Mouse (Mus musculus) adrenal gland (tissue): Measurements from ENCODE around the gene Ackr2.

ENCODE experiments used
- intact Hi-C: fragments of 180-260 bp; cut with DNase I; formaldehyde crosslinking; loops from one replicate; pipeline ENCODE4 v1.15.1; 2025

Ackr2 gene

DNA sequence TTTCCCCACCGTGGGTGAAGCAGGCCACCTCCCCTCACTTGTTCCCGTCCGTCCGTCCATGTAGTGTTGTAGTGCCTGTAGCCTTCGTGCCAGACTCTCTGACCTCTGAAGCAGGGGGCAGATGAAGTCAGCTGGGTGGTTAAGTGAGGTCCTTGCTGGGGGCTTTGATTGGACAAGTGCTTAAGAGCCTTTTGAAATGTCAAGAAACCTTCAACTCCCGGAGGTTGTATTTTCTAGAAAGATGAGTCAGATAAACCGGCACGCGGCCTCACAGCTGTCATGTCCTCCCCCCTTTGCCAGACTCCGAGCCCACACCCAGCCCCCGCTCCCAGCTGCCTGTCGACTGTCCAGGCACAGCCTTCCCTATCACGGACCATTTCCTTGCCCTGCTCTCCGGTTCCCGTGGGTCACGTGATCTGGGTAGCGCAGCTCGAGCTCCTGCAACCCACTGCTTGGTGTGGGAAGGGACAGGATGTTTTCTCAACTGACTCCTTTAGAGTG lies 7.7 kb upstream of the Ackr2 start:
- intact Hi-C loops: no loop called here

DNA sequence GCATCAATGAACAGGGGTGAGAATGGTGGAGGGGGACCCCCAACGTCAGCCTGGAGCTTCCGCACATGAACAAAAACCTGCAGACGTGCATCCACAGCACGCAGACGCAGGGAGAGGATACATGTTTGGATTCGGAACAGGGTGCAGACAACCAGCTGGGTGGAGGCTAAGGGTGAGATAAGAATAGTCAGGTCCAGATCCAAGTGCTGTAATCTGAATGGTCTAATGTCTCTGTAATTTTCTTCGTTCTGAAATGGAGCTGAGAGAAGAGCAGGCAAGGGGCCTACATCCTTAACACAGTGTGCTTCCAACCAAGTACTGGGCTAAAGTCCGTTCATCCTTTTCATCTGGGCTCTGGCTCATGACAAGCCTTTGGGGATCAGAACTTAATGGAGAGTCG lies 6.9 kb upstream of the Ackr2 start:
- intact Hi-C loops: no loop called here

DNA sequence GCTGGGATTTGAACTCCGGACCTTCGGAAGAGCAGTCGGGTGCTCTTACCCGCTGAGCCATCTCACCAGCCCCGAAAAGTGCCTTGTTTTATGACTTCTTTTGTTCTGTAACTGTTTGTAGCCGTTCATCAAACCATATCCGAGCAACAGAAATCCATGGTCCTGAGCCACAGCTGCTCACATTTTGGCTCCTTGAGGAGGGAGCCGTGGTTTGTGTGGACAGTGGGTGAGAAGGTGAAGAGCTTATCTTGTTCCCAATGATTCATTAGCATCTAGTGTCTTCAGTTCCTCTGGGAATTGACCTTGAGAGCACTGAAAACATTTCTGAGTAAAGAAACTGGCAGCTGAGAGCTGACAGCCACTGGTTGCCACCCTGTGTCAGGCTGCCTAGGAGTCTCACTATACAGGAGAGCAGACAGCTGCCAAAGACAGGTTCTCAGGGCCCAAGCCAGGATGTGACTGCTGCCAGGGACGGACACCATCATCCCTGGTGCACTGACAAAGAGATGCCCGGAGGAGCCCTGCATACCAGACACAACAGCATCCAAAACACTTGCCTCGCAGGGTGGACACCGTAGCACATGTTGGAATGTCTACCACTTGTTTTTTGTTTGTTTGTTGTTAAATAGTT lies 6.0 kb upstream of the Ackr2 start:
- intact Hi-C loops: no loop called here

DNA sequence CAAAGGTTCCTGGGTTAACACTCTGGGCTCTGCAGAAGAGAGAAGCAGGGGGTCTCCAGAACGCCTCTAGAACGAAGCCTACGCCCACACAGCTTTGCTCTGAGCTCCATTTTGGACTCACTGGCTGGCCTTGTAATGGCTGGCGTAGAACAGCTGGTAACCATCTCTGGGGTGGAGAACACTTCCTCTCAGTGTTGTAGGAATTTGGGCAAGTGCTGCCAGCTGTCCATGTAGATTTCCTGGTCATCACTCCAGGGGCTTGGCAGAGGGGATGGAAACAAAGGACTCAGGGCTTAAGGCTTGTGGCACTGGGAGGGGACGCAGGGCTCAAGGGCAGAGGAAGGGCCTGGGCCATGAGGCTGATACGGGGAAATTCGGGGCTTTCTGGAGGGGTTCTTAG lies 3.7 kb upstream of the Ackr2 start:
- intact Hi-C loops: no loop called here

DNA sequence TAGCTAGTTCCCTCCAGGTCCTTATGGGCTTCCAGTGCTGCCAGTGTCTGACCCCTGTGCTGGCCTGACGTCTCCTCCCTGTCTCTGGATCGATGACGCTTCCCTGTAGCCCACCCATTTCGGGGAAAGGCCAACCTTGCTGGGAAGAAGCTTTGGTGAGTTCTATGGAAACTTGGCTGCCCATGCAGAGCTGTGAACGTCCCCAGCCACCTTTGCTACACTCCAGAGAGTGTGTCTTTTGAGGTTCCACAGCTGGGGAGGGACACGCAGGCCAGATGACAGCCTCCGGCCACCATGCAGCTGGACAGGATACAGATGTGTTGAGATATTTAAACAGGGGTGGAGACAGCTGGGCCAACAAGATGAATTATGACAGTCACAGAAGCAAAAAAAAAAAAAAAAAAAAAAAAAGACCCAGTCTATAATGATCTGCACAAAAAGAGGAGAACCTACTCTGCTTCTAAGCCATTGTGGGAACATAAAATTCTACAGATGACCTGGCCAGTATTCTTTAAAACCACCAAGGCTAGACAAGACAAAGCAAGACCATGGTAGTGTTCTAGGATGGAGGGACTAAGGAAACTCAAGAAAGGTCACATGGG lies 2.7 kb upstream of the Ackr2 start:
- intact Hi-C loops: no loop called here

DNA sequence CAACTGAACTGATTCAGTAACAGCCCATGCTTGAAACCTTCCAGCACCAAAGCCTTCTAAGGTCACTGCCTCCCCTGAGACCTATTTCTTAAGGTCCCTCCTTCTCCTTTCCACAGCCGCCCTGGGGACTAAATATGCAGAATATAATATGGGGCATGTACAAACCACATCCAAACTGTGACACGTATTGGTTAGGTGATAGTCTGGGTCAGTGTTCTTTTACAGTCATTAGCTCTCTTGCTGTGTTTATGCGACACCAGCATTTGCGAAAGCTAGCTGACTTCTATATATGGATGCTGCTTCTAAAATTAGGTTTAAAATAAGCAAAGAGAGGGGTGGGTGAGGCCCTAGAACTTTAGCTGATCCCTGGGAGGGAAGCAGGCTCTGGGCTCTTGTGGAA lies 1.3 kb upstream of the Ackr2 start:
- intact Hi-C loops: no loop called here

DNA sequence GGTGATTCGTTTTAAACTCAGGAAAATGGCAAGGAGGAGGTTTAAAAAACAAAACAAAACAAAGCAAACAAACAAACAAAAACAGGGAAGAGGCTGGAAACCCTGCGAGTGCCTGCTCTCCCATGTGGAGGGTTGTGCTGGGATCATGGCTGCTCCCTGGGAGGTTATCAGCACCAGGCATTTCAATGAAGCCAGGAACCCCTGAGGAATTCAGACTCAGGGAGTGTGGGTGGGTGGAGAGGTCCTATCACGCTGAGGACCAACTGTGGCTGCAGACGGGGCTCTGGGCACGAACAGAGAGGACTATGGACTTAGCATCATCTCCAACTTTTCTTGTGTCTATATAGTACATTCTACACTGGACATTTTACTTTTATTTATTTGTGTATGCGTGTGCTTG lies 1.2 kb downstream of the Ackr2 start:
- intact Hi-C loops: no loop called here

DNA sequence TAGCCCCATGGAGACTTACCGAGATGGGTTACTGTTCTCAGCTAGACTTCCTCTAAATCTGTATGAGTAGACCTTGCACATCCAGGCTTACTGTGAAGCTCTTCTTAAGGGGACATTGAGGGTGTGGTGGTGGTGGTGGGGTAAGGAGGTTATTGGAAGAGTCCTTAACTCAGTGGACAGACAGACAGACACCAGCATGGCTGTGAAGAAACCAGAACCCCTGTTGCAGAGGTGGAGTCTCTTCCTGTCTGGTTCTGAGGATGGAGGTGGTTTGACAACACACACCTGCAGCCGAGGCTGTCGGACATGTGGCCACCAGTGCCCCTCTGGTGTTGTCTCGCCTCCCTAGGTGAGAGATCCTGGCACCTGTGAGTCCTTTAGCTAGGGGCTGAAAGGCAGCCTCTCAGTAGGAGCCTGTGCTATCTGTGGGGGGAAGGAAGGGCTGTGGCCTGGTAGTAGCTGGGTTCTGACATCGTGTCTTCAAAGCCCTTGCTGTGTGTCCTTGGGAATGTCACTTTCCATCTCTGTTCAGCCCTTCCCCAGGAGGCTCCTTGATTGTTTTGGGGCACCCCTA lies 2.2 kb downstream of the Ackr2 start:
- intact Hi-C loops: no loop called here

DNA sequence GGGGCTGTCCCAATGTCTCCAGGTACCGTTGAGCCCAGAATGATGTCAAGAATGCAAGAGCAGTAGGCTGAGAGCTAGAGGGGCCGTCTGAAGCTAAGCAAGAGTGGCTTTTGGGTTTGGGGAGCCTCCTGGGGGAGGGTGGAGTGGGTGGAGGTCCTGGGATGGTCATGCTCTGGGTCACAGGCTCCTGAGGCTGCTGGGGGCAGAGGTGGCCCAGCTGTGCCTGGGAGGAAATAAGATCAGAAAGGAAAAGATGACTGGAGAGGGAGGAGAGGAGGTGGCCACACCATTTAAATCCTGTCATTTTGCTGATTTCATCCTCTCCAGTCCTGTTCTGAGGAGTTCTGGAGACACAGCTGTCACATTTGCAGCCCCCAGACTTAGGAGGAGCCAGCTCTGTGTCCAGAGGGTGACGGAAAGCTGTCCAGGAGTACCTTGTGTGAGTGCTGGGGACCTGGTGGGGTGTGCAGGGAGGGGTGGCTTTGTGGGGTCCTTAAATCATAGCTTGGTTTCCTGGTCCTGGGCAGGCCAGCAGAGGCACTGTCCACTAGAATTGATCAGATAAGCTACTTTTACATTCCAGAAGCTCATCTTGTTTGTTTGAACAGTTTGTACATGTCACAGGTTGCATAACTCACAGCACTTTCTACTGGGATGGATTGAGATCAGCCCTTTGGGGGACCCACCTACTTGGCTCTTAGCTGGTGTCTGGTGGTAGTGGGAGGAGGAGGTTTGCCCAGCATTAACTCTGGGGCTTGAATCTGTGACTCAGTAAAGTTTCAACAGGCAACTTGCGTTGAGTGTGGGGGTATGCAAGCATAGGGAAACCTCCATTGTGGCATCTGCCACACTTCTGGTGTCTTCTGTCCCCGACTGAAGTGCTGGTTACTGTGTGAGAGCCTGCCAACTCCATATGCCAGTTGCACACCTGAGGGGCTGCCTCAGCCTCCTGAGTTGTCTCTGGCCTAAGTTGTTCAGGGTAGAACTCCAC lies 3.9 kb downstream of the Ackr2 start:
- intact Hi-C loops: no loop called here

DNA sequence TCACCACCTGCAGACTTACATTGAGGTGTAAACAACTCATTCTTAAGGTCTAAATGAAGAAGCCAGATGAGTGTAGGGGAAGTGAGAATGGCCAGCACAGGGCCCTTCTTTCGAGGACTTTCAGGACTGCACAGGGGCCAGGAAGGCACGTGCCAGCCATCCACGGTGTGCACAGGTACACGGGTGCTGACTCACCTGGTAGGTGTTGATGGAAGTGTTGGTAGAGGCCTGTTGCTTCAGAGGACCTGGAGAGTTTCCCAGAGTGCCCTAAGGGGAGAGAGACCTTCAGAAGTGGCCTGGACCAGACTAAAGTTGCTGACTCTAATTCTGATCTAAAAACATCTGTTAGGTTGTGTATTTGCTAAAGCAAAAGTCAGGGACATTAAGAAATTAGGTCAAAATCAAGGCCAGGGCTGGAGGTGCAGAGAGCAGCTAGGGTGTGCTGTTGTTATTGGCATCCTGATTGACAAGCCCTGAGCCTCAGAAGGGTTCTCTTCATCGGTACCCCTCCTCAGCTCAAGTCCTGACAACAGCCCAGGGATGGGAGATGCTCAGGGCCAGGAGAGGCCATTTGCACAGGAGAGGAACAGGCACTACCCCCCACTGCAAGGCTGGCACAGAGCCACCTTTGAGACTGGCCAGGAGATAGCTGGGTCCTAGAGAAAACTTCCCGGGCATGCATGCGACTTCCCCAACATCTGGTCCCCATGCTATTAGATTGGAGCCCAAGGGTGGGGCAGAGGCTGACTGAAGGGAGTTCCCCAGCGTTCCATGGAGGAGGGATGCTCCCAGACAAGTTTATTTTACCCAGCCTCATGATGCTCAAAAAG lies 5.5 kb downstream of the Ackr2 start:
- intact Hi-C loops: no loop called here

DNA sequence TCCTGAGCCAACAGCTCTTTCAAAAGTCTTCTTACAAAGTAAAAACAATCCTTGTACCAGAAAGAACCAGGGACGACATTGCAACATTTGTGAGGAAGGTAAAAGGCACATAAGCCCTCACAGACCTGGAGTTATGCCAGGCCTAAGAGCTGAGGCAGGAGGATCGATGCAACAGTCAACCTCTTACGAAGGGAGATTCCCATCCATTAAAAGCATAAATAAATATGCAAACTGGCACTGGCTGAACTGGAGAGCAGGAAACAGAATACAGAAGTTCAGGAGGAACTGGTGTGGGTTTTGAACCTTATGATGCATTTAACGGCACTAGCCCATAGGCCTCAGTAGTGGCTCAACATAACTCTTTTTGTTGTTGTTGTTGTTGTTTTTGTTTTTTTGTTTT lies 6.2 kb downstream of the Ackr2 start:
- intact Hi-C loops: no loop called here

DNA sequence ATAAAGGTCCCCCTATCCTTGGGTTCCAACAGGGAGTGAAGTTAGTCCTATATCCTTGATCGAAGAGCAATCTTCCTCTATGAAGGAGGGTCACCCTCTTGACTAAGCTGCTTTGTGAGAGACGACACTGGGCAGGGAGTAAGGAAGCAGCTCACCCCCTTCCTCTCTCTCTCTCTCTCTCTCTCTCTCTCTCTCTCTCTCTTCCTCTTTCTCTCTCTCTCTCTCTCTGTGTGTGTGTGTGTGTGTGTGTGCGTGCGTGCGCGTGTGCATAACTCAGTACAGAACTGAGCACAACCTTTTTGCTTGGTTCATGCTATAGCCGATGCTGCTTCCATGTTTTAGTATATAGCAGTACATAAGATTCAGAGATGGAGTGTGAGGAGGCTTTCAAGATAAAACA lies 6.8 kb downstream of the Ackr2 start:
- intact Hi-C loops: no loop called here

DNA sequence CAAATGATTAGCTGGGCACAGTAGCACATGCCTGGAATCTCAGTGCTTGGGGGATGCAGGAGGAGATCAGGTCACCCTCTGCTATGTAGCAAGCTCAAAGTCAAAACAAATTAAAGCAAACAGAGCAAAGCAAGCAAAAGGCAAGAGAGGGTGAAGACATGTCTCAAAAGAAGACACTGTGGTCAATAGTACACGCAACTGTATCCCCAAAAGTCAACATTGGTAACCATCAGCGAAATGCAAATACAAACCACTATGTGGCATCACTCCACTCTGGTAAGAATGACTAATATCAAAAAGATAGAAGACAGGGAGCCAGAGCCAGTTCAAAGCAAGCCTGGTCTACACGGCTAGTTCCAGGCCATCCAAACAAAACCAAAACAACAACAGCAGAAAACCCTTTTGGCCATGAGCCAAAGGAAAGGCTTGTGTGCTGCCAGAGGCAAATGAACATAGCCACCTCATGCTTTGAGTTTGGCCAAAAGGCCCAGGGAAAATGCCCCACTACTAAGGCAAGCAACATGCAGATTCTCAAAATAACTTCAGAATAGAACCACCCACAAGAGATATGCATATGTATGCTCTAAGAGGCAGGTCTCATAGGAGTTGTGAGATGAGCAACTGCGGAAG lies 7.5 kb downstream of the Ackr2 start:
- intact Hi-C loops: no loop called here

DNA sequence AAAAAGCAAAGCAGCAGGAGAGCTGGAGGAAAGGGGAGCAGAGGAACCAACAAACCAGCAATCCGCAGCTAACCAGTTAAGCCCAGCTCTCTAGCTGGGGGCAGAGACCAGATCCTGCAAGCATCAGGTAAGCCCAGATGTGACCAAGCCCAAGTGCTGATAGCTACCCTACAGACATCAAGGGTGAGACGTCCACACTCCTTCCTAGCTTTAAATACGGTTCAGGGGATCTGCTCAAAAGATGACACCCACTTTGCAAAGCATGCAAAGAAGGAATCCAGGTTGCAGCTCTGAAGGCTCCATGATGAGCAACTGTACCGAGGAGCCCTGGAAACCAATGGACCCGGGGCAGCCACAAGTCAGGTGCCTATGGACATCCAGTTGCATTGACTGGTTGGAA lies 8.3 kb downstream of the Ackr2 start:
- intact Hi-C loops: no loop called here

DNA sequence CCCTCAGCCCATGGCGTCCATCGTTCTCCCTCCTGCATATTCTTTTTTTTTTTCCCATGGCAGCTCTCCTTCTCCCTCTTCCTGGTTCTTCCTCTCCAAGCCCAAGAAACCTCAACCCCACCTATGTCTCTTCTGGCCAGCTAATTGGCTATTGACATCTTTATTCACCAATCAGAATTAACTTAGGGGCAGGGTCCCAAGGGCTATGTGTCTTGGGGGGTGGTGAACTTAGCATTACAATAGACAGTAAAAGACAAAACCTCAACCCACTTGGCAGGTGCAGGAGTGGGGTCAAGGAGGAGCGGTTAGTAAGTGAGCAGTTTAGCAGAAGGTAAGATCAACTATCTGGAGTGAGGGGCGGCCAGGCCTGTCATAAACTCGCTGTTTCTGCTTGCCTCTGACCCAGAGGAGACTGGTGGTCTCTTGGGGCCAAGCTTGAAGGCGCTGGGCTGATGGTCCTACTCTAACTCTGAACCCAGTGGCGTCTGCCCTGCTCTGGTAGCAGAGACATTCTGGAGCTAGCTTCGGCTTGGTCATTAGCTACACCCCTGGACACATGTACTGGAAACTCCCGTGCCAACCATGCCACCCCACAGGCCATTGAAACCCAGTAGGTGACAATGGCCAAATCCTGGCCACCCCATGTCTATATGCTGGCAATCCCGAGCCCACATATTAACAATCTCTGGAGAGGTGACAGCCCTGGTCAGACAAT lies 9.4 kb downstream of the Ackr2 start:
- intact Hi-C loops: no loop called here

DNA sequence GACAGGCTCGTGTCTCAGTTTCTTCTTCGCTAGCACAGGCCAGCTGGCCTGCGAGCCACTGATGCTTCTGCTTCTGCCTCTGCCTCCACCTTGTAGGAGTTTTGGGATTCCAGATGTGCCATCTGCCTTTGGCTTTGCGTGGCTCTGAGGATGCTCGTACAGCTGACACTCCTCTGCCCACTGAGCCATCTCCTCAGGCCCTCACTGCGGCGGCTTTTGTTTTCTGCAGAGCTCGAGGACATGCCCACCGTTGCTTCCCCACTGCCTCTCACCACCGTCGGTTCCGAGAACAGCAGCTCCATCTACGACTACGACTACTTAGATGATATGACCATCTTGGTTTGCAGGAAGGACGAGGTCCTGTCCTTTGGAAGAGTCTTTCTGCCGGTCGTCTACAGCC lies 10.2 kb downstream of the Ackr2 start:
- intact Hi-C loops: no loop called here

DNA sequence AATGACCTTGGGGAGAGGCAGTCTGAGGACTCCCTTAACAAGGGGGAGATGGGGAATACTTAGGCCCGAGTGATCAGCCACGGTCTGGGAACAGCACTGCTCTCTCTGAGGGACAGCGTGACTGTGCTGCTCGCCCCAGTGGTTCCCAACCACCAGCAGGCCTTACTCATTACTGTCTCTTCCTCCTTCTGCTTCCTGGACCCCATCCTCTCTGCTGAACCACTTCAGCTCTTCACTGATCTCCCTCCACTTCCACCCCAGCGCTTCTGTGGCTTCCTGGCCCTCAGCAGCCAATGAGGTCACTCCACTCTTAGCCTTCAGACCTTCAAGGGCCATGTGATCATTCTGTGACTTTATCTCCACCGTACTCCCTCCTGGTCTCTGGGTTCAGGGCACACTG lies 11.5 kb downstream of the Ackr2 start:
- intact Hi-C loops: no loop called here

DNA sequence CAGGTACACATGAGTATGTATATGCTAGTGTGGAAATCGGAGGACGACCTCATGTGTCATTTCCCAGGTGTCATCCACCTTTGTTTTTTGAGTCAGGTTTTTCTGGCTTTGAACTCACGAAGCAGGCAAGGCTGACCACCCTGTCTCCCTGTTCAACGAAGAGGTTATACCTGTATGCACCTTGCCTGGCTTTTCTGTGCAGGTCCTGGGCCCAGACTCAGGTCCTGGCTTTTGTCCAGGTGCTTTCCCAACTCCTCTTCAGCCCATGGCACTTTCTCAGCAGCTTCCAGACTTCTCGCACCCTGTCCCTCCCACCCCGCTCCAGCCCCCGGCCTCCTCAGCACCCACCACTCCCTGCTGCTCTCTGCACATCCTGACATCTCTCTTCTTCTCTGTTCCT lies 13.0 kb downstream of the Ackr2 start:
- intact Hi-C loops: no loop called here

DNA sequence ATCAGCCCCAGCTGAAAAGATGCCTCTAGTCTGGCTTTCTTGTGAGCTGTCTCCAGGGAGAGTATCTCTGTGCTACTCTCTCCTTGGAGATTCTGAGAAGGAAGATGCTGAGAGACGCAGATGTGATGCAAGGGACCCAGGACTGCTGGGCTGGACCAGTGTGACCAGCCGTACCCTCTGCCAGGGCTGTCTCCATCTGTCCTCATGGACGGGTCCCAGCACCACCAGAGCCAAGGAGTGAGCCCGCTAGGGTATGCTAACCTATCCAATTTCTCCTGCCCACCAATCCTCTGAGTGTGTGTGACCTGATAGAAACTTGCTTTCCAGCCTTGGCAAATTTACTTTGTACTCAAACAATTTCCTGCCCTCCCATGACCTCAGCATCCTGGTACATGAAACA lies 14.6 kb downstream of the Ackr2 start:
- intact Hi-C loops: no loop called here

DNA sequence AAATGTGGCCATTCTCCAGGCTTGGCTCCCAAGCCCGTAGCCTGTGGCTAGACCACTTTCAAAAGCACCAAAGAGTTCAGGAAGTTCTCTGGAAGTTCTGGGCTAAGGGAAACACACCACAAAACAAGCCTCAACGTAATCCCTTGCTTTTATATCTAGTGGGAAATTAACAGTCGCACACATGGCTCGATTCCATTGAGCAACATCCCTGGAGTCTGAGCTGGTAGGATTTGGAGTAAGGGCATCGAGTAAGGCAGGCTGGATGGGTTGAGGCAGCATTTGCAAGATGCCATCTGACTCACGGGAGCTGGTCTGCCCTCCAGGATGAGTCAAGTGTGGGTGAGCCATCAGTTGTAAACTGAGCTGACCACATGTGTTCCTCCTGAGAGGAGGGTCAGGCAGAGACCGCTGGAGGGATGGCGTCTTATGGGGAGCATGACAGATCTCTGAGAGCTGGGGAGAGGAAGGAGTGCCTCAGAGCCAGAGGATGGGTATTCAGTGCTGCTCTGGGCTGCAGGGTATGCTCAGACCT lies 16.1 kb downstream of the Ackr2 start:
- intact Hi-C loops: no loop called here
